Mouse (Mus musculus): ENCODE data around the gene Shb. TPM values are rescaled to one million over a fixed set of nuclear protein-coding genes. Genes with fewer than 3 reads are reported as not detected.

Shb gene
- 8.2 and 10.3 TPM in 2 replicates for polyA plus RNA-seq (2016; fragmentation: Nextera tagmentation; extraction: Ambion mirVana)

DNA sequence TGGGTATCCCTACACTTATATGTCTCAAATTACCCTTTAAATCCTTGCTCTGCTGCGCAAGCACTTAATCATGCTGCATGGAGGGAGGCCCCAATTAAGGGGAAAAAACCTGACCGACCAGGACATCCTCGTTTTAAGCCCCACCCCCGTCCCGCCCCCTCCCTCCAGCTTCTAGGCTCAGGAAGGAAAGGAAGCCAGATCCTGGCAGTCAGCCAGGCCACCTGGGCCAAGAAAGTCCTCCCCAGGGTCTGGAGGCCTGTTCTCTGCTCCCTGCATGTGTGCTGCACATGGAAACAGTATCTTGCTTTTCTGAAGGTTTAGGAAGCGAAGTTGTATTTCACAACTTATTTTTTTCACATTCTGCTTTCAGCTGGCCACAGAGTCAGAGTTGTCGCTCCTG lies at the start of gene Shb:
Gene Shb (minus strand): TSS at position 96 of the 400 bp plus-strand sequence.
- ATAC-seq (ENCODE audit: low FRiP score, low read depth), result no peak
- Histone ChIP-seq H3K9me3 (no peaks in the 10 kb centered on the region), H3K36me3 (no peaks in the 10 kb centered on the region), H3K4me1 (peaks cover 39% of the 10 kb centered on the region), H3K4me2 (replicated peaks) (peak within 1 kb of the TSS; percentile 88), H3K9ac (no peak within 1 kb of the TSS), H3K27me3 (replicated peaks) (peaks cover 5% of the 10 kb centered on the region; the same call in 1 of the 2 replicates), H3K27ac (no peak within 1 kb of the TSS), H3K4me3 (peak within 1 kb of the TSS; percentile 1; the same call in 1 of the 2 replicates)
- 18% methylated on average over 7 of the region's 7 CpGs for WGBS

DNA sequence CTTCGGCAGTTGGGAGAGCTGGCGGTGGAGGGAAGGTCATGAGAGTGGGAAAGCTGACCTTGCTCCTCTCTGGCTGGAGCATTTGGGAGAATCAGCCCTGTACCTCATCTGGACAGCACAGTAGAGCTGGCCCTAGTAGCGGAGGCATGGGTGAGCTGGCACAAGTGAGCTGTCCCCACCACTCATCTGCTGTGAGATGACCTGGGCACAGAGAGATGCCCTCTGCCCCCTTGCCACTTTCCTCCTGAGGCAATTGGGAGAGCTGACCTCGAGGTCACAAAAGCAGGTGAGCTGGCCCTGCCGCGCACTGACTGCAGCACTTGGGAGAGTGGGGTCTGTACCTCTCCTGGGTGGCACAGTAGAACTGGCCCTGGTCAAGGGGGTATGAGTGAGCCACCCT lies 48.8 kb upstream of the Shb start:
- ATAC-seq (ENCODE audit: low FRiP score, low read depth), result no peak
- 89% methylated on average over 6 of the region's 6 CpGs for WGBS

DNA sequence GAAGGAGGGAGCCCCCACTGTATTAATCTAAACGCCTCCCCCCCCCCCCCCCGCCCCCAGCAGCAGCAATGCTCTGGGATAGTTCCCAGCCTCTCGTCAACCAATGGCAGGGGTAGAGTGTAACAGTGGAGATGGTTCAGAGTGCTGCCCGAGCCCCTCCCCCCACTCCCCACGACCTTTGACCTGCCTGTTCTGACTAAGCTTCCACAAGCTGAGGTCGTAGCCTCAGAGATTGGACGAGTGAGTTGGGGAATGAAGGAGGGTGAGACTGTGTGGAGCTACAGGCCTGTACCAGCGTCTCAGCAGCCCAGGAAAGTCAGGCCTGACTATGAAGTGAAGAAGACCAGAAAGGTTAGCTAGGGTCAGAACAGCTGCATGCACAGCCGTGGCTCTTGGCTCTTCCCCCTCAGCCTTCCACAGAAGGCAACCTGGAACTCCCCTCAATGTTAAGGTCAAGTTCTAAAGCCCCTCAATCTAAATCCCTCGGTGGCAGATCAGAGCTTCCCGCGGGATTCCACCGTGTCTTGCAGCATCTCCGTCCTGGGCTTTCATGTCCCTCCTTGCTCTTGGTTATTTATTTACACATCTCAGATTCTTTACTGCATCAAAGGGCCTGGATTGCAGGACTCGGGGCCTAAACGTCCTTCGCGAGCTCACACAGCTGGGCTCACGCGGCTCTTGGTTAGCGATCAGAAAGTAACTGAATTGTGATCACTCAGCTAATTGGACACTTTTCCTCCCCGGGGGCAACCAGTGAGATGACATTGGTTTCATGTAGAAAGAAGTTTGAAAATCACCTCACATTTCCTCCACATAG lies 46.5 kb upstream of the Shb start:
- no peaks in the 10 kb centered on the region for H3K9me3 ChIP-seq
- WGBS, result 19% methylated on average over 22 of the region's 22 CpGs
- H3K4me3 ChIP-seq, result no peak overlapping the region
- H3K4me1 ChIP-seq, result peaks cover 10% of the 10 kb centered on the region
- H3K27me3 ChIP-seq (replicated peaks), result peaks cover 4% of the 10 kb centered on the region; the same call in 1 of the 2 replicates
- no peak overlapping the region for H3K4me2 ChIP-seq (replicated peaks)
- H3K9ac ChIP-seq, result no peak overlapping the region
- no peaks in the 10 kb centered on the region for H3K36me3 ChIP-seq
- ATAC-seq (ENCODE audit: low FRiP score, low read depth), result no peak
- no peak overlapping the region for H3K27ac ChIP-seq

More for the DNA sequence above, 48.8 kb upstream of the Shb start:
- Histone ChIP-seq H3K36me3 (no peaks in the 10 kb centered on the region), H3K27me3 (replicated peaks) (peaks cover 14% of the 10 kb centered on the region), H3K27ac (no peak overlapping the region), H3K4me1 (peaks cover 10% of the 10 kb centered on the region), H3K4me2 (replicated peaks) (no peak overlapping the region), H3K4me3 (no peak overlapping the region), H3K9me3 (no peaks in the 10 kb centered on the region), H3K9ac (no peak overlapping the region)

DNA sequence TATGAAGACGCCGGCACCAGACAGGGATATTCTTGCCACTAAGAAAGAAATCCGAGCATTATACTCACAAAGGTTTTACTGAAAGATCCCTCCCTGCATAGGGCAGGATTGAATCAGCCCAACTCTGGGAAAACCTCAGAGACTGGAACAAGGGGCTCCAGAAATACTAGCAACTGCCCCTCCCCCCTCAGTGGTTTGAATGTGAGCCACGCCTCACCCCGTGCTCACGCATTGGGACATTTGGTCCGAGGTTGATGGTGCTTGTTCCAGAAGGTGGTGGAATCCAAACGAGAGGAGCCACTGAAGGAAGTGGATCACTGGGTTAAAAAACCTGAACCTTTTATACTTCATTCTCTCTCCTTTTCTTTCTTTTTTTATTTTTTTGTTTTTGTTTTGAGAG lies 45.4 kb upstream of the Shb start:
- ATAC-seq (ENCODE audit: low FRiP score, low read depth), result no peak
- 0 out of 2 replicates have a peak, but pooled peaks cover 4% of the 10 kb centered on the region for H3K27me3 ChIP-seq (replicated peaks)
- H3K9me3 ChIP-seq, result no peaks in the 10 kb centered on the region
- H3K36me3 ChIP-seq, result no peaks in the 10 kb centered on the region
- peaks cover 10% of the 10 kb centered on the region for H3K4me1 ChIP-seq
- no peak overlapping the region for H3K27ac ChIP-seq
- 53% methylated on average over 8 of the region's 8 CpGs for WGBS
- no peak overlapping the region for H3K4me2 ChIP-seq (replicated peaks)
- no peak overlapping the region for H3K4me3 ChIP-seq
- no peak overlapping the region for H3K9ac ChIP-seq

DNA sequence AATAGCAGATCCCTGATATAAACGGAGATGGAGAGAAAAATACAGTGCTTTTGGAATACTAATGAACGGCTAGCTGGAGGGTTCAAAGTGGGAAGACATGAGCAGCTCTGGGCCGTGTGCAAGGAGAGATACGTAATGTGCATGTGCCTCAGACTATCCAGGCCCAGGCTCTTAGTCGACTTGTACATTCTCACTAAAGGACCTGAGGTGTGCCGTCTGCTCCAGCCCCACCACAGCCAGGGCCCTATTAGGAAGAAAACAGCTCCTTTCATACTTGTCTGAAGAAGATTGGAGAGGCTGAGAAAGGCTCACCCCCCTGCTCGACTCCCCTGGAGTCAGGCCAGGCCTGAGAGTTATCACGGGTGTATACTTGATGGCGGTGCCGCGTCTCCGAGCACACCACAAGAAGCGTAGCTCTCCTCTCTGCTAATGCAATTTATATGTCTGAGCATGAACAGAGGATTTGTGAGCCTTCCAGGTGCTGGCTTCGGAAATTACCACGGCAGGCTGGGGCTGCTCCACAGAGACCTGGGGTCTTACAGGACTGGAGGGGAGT lies 42.4 kb upstream of the Shb start:
- 83% methylated on average over 15 of the region's 15 CpGs for WGBS
- no peaks in the 10 kb centered on the region for H3K27me3 ChIP-seq (replicated peaks)
- no peak overlapping the region for H3K9ac ChIP-seq
- H3K4me1 ChIP-seq, result peaks cover 6% of the 10 kb centered on the region; the same call in 1 of the 2 replicates
- ATAC-seq (ENCODE audit: low FRiP score, low read depth), result no peak
- no peak overlapping the region for H3K4me3 ChIP-seq
- no peak overlapping the region for H3K27ac ChIP-seq
- H3K36me3 ChIP-seq, result no peaks in the 10 kb centered on the region
- no peak overlapping the region for H3K4me2 ChIP-seq (replicated peaks)
- H3K9me3 ChIP-seq, result no peaks in the 10 kb centered on the region

DNA sequence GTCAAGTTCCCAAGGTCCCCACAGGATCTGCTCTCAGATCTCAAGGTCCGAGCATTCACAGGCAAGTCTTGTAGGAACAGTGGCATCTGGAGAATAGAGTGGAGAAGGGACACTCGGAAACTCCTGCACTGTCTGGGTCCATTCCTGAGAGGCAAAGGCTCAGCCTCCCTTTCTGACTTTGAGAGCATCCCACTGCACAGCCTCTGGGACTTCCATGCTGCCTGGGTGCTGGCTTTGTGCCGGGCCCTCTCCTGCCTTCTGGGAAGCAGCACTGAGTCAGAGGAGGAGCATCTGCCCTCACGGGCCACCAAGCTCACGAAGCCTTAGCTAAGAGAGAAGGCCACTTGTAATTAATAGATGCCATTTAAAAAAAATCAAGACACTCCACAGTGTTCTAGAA lies 37.3 kb upstream of the Shb start:
- no peak for ATAC-seq (ENCODE audit: low FRiP score, low read depth)
- WGBS, result 79% methylated on average over 5 of the region's 5 CpGs

DNA sequence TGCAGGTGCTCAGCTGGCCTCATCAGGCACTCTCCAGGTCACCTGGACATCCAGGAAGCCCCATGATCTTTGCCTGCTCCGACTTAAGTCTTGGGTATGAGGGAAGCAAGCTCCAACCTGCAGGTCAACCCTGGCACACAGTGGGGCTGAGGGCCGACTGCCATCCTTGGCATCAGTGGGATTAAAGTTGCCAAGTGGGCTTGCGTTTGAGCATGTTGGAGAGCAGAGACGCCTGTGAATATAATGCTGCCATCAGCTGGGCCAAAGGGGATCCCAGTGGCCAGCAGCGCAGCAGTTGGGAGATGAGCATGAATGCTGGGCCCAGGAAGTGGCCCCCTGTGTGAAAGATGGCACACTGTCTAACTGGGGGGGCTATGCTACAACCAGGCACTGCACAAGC lies 25.9 kb upstream of the Shb start:
- Histone ChIP-seq H3K4me1 (no peaks in the 10 kb centered on the region), H3K36me3 (no peaks in the 10 kb centered on the region), H3K9ac (no peak overlapping the region), H3K27ac (no peak overlapping the region), H3K4me2 (replicated peaks) (no peak overlapping the region), H3K4me3 (no peak overlapping the region), H3K9me3 (no peaks in the 10 kb centered on the region), H3K27me3 (replicated peaks) (no peaks in the 10 kb centered on the region; the same call in 1 of the 2 replicates)
- WGBS, result 89% methylated on average over 5 of the region's 5 CpGs
- no peak for ATAC-seq (ENCODE audit: low FRiP score, low read depth)

More for the DNA sequence above, 37.3 kb upstream of the Shb start:
- no peaks in the 10 kb centered on the region for H3K27me3 ChIP-seq (replicated peaks)
- H3K36me3 ChIP-seq, result no peaks in the 10 kb centered on the region
- no peak overlapping the region for H3K27ac ChIP-seq
- no peak overlapping the region for H3K9ac ChIP-seq
- H3K4me3 ChIP-seq, result no peak overlapping the region
- H3K4me1 ChIP-seq, result no peaks in the 10 kb centered on the region
- no peaks in the 10 kb centered on the region for H3K9me3 ChIP-seq
- no peak overlapping the region for H3K4me2 ChIP-seq (replicated peaks)

DNA sequence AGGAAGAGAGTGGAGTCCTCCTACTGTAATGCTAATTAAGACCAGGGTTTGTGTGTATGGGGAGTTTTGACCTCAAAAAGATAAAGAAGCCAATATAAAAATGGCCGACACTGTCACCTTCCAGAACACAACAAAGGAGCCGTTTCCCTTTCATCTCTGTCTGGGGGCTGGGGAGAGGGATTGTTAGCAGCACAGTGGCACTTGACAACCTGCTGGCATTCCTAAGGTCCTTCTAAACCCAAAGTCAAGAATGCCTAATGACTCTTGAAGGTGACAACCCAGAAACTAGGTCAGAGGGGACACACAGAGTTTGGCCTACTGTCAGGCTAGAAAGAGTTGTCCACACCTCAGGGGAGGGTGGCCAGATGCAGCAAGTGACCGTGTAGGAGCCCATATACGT lies 20.3 kb upstream of the Shb start:
- Histone ChIP-seq H3K9ac (no peak overlapping the region), H3K9me3 (no peaks in the 10 kb centered on the region), H3K4me2 (replicated peaks) (no peak overlapping the region), H3K4me1 (peaks cover 3% of the 10 kb centered on the region; the same call in 1 of the 2 replicates), H3K36me3 (no peaks in the 10 kb centered on the region), H3K27ac (no peak overlapping the region), H3K4me3 (no peak overlapping the region), H3K27me3 (replicated peaks) (no peaks in the 10 kb centered on the region; the same call in 1 of the 2 replicates)
- ATAC-seq (ENCODE audit: low FRiP score, low read depth), result no peak
- 29% methylated on average over 4 of the region's 4 CpGs for WGBS

DNA sequence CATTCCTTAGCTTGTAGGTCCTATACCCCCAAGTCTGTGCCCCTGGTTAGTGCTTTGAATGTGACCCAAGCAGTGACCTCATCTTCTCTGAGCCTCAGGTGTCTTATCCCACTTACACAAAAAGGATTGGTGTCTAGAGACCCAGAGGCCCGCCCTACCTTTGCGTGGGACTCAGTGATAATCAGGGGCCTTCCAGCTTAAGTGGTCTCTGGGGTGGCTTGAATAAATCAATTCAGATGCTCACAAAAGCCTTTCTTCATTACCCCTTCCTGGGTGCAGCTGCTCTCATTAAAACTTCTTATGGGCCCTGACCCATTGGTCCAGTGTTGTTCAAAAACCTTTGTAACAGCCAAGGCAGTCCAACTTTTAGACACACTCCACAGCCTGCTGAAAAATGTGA lies 18.7 kb upstream of the Shb start:
- Histone ChIP-seq H3K4me3 (no peak overlapping the region), H3K36me3 (no peaks in the 10 kb centered on the region), H3K27ac (no peak overlapping the region), H3K27me3 (replicated peaks) (no peaks in the 10 kb centered on the region; the same call in 1 of the 2 replicates), H3K4me1 (peaks cover 3% of the 10 kb centered on the region; the same call in 1 of the 2 replicates), H3K4me2 (replicated peaks) (no peak overlapping the region), H3K9ac (no peak overlapping the region), H3K9me3 (no peaks in the 10 kb centered on the region)
- ATAC-seq (ENCODE audit: low FRiP score, low read depth), result no peak
- 20% methylated on average over 2 of the region's 2 CpGs for WGBS

DNA sequence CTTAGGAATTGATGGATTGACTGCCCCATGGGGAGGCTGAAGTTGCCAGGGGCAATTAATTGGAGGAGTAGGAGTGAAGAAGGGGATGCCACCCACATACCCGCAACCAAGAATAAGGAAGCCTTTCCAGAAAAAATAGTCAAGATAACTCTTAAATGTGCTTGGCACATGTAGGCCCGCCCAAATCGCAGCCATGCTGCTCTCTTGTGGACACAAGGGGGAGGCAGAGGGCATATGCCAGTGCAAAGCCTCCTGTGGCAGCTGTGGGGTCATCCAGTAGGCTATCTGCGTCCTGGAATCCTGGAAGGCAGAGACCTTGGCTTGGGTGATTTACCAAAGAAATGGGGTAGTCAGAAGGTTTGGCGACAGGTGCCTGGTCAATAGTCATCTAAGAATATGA lies 17.2 kb upstream of the Shb start:
- no peak overlapping the region for H3K27ac ChIP-seq
- no peaks in the 10 kb centered on the region for H3K36me3 ChIP-seq
- ATAC-seq (ENCODE audit: low FRiP score, low read depth), result no peak
- H3K27me3 ChIP-seq (replicated peaks), result no peaks in the 10 kb centered on the region
- no peak overlapping the region for H3K4me3 ChIP-seq
- H3K4me2 ChIP-seq (replicated peaks), result no peak overlapping the region
- H3K9me3 ChIP-seq, result no peaks in the 10 kb centered on the region
- H3K4me1 ChIP-seq, result peaks cover 3% of the 10 kb centered on the region; the same call in 1 of the 2 replicates
- H3K9ac ChIP-seq, result no peak overlapping the region
- 70% methylated on average over 5 of the region's 5 CpGs for WGBS

DNA sequence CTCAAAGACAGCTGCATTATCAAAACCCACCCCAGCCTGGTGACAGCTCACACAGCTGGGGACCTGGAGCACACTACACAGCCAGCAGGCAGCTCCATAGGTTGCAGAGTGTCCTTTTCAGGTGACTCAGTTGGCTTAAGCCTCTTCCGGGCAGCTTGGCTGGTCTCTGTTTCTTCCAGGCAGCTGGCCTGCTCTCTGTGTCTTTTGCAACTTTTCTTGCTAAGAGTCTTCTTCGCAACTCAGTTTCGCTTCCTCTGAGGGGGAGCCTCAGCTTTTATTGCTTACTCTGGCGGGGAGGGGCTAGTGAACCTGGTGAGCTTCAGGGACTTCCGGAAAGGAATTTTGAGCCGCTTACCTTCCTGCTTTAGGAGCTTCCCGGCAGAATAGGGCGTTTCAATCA lies 13.6 kb upstream of the Shb start:
- H3K4me2 ChIP-seq (replicated peaks), result no peak overlapping the region
- no peaks in the 10 kb centered on the region; the same call in 1 of the 2 replicates for H3K4me1 ChIP-seq
- H3K4me3 ChIP-seq, result no peak overlapping the region
- ATAC-seq (ENCODE audit: low FRiP score, low read depth), result no peak
- no peak overlapping the region for H3K27ac ChIP-seq
- WGBS, result 59% methylated on average over 8 of the region's 8 CpGs
- H3K9ac ChIP-seq, result no peak overlapping the region
- no peaks in the 10 kb centered on the region for H3K27me3 ChIP-seq (replicated peaks)
- no peaks in the 10 kb centered on the region for H3K9me3 ChIP-seq
- H3K36me3 ChIP-seq, result no peaks in the 10 kb centered on the region

DNA sequence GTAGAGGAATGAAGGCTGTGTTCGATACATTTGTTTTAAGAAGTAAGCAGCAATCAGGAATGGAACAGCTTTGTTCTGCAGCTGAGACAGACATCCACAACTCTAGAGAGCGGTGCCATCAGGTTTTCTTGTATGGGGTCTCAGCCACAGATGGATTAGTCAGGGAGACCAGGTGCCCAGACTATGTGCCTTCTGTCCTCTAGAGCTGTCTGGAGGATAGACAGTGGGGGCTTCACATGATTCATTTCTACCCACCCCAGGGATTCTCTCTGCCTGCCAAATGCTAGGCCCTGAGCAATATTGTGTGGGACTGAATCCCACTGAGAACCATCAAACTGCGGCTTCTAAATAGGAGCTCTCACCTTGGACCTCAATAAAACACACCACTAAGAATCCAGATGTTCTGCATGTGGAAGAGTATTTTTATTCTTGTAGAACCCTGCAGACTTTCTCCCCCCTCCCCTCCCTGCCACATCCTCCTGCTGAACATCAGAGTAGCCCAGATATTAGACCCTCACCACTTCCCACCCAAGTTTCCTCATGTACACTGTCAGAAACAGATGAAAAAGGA lies 11.3 kb upstream of the Shb start:
- no peaks in the 10 kb centered on the region for H3K36me3 ChIP-seq
- no peaks in the 10 kb centered on the region for H3K4me1 ChIP-seq
- ATAC-seq (ENCODE audit: low FRiP score, low read depth), result no peak
- no peak overlapping the region for H3K27ac ChIP-seq
- H3K4me3 ChIP-seq, result no peak overlapping the region
- H3K4me2 ChIP-seq (replicated peaks), result no peak overlapping the region
- H3K27me3 ChIP-seq (replicated peaks), result no peaks in the 10 kb centered on the region
- no peak overlapping the region for H3K9ac ChIP-seq
- no peaks in the 10 kb centered on the region for H3K9me3 ChIP-seq
- WGBS, result 80% methylated on average over 3 of the region's 3 CpGs
